Mouse (Mus musculus) spleen, adult 2 months (tissue): ENCODE data around the gene Lyz1. TPM values are rescaled to one million over a fixed set of nuclear protein-coding genes. Genes with fewer than 3 reads are reported as not detected.
"Not testable (repeated sequence)": the region's sequence is repeated elsewhere in the genome, so short reads cannot be mapped to it uniquely, and the experiment has no call there.

Experiments
- DNase-seq, 2 experiments: peaks; one replicate each; pipeline versions ENCODE4 v3.0.0 to v3.0.0-alpha.2; 2012 to 2021; ENCODE audit warnings: low spot score in 2 of 2, low read depth in 1 of 2
- H3K27ac ChIP-seq: fragments of 200-500 bp; 2 replicates; pipeline ENCODE4 v1.5.1; 2012; ENCODE audit warnings: low read length, inconsistent platforms; ENCODE audit not compliant: insufficient read depth
- H3K27me3 ChIP-seq: fragments of 200-500 bp; 2 replicates; pipeline ENCODE4 v1.6.1; 2012; ENCODE audit warnings: mild to moderate bottlenecking, moderate library complexity, low read length, inconsistent platforms; ENCODE audit not compliant: control insufficient read depth, insufficient read depth
- H3K36me3 ChIP-seq: fragments of 200-500 bp; 2 replicates; pipeline ENCODE4 v1.6.1; 2012; ENCODE audit warnings: mild to moderate bottlenecking, low read length, inconsistent platforms; ENCODE audit not compliant: control insufficient read depth, insufficient read depth
- H3K4me1 ChIP-seq: fragments of 200-500 bp; 2 replicates; pipeline ENCODE4 v1.6.1; 2011; ENCODE audit warnings: inconsistent platforms; ENCODE audit not compliant: control insufficient read depth, insufficient read depth, insufficient read length
- H3K4me3 ChIP-seq: fragments of 200-500 bp; 2 replicates; pipeline ENCODE4 v1.5.1; 2011; ENCODE audit warnings: mild to moderate bottlenecking, inconsistent platforms; ENCODE audit not compliant: insufficient read depth, insufficient read length; ENCODE audit errors: extremely low read depth
- CTCF ChIP-seq: fragments of 200-500 bp; IDR thresholded peaks from 2 replicates; pipeline ENCODE4 v1.5.1; 2011; ENCODE audit warnings: mild to moderate bottlenecking, inconsistent platforms; ENCODE audit not compliant: insufficient read depth, insufficient read length, insufficient replicate concordance; ENCODE audit errors: extremely low read depth
- POLR2A ChIP-seq: fragments of 200-500 bp; IDR thresholded peaks from 2 replicates; pipeline ENCODE4 v1.6.1; 2011; ENCODE audit warnings: low read depth, low read length, inconsistent platforms
- WGBS: fragments of 180-500 bp; shearing (Covaris S2); methylation state at CpG from one replicate; pipeline ENCODE4 v1.1.7; 2018; 5-methylcytosine and 5-hydroxymethylcytosine counted together
- polyA plus RNA-seq: library from polyadenylated mRNA; depleted of rRNA; stranded (reverse); fragments of >200 nt; gene quantifications from 2 replicates; pipeline ENCODE4 v1.2.3, GENCODE M21; 2012

The Lyz1 gene
- polyA plus RNA-seq, 1 experiment: 6.2 TPM

DNA sequence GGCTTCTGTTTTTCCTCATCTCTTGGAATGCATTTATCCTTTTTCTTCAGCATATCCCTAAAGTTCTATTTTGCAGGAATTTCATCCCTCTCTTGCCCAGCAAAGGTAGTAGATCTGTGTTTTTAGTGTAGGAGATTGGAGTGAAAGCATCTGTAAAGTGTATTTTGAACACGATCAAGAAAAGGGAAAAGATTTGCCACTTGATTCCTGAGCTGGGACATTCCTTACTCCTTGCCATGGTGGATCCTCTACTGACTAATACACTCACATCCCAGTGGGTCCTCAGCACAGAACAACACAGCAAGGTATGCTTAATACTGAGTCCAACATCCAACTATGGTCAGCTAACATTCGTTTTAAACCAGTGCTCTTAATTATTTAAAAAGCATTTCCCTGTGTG is 10.1 kb downstream of the Lyz1 start:
- no peak overlapping the region for H3K4me3 ChIP-seq

DNA sequence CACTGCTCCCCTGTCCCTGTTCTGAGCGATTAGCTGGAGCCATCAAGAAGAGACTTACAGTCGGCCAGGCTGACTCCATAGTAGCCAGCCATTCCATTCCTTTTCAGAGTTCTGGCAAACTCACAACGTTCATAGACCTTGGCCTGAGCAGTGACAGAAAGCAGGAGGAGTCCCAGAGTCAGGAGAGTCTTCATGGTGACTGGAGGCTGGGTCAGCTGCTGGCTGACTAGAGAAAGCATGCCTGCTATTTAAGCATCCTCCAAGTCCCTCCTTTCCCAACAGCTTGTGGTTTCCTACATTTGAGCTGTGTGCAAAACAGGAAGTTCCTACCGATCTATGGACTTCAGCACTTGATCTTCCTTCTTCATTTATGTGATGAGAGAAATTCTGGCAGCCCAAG is 10.6 kb downstream of the Lyz1 start, which contains the start of gene Lyz2:
Lyz2 (minus strand) TSS at position 273 of the 400 bp plus-strand sequence.
- Histone ChIP-seq H3K27ac (no peak within 1 kb of the TSS), H3K4me1 (no peaks in the 10 kb centered on the region), H3K27me3 (no peaks in the 10 kb centered on the region), H3K36me3 (no peaks in the 10 kb centered on the region), H3K4me3 (no peak within 1 kb of the TSS; the same call in 1 of the 2 replicates)
- TF ChIP-seq POLR2A: no peak
- no peak for TF ChIP-seq CTCF
- 10% methylated on average over 4 of the region's 4 CpGs for WGBS
- no peak for DNase-seq

More for the DNA sequence above, 10.1 kb downstream of the Lyz1 start:
- Histone ChIP-seq H3K36me3 (no peaks in the 10 kb centered on the region), H3K27ac (no peak overlapping the region), H3K4me1 (no peaks in the 10 kb centered on the region), H3K27me3 (no peaks in the 10 kb centered on the region)
- DNase-seq: no peak
- 68% methylated on average over 2 of the region's 2 CpGs for WGBS
- TF ChIP-seq POLR2A (no peak), CTCF (no peak)

DNA sequence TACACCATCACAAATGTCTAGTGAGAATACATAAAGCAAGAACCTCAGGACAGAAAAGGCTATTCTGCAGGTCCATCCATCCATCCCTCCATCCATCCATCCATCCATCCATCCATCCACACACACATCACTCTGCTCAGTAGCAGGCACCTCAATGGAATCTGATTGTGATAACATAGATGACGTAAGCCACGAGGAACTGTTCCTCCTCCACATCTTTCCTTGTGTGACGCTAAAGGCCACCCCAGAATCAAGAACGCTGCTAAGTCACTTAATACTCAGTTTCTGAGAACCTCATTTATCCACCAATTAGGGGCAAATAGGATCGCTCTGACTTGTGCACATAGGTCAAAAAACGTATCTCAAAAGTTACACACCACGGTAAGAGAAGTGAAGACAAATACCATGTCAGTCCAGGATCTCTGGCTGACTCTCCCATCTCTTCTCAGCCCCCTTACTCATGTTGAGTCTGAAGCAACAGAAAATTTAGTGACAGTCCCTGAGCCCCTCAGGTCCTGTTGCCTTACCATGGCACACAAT is 11.2 kb downstream of the Lyz1 start:
- Histone ChIP-seq H3K4me1 (no peaks in the 10 kb centered on the region), H3K36me3 (no peaks in the 10 kb centered on the region), H3K27me3 (no peaks in the 10 kb centered on the region), H3K4me3 (no peak overlapping the region; the same call in 1 of the 2 replicates), H3K27ac (no peak overlapping the region)
- WGBS: 62% methylated on average over 7 of the region's 7 CpGs
- DNase-seq: no peak
- TF ChIP-seq CTCF (no peak), POLR2A (no peak)

DNA sequence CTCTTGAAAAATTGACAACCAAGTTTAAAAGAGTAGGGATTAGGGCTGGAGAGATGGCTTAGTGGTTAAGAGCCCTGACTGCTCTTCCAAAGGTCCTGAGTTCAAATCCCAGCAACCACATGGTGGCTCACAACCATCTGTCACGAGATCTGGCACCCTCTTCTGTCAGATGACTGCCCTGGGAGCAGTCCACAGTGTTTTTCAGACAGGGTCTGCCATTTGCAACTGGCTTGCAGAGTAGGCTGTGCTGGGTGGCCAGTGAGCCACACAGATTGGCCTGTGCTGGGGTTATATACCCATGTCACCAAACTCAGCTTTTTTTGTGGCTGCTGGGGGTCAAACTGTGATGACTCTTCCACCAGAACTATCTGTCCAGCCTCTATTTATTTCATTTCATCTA is 12.7 kb downstream of the Lyz1 start:
- H3K27ac ChIP-seq: no peak overlapping the region
- no peaks in the 10 kb centered on the region for H3K27me3 ChIP-seq
- WGBS: 70% methylated on average over 1 of the region's 1 CpGs
- TF ChIP-seq POLR2A: no peak
- no peak for TF ChIP-seq CTCF
- no peaks in the 10 kb centered on the region for H3K4me1 ChIP-seq
- DNase-seq: peak in 1 of 2 experiments; percentile 12
- no peak overlapping the region for H3K4me3 ChIP-seq
- H3K36me3 ChIP-seq: no peaks in the 10 kb centered on the region

DNA sequence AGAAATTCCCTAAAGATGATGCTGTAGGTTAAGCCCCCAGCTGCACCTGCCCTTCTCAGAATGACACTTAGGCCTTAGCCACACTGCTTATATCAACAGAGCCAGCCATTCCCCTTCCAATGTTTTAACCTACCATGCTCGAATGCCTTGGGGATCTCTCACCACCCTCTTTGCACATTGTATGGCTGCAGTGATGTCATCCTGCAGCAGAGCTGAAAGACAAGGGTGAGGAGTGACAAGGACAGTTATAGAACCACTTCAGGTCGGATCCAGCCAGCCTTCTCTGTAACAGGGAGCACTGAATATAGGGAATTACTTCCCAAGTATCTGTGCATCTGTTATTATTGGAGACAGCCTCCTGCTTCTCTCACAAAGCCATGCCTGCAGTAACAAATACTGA is 14.2 kb downstream of the Lyz1 start:
- 83% methylated on average over 2 of the region's 2 CpGs for WGBS
- not testable (repeated sequence) for H3K36me3 ChIP-seq, DNase-seq, H3K4me1 ChIP-seq, H3K27ac ChIP-seq, H3K27me3 ChIP-seq, H3K4me3 ChIP-seq

DNA sequence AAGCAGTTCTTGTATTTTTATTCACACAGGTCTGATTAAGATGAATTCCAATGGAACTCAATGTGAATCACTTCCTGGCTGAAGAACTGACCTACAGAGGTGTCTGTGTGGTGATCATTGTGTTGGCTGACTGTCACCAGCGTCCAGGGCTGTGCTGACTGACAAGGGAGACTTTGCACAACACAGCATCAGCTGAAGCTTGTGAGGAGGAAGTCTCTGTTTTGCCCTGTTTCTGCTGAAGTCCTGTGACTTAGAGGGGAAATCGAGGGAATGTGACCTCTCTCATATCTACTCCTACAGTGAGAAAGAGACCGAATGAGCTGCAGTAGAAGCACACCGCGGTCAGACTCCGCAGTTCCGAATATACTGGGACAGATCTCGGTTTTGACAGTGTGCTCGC is 14.9 kb downstream of the Lyz1 start:
- H3K27ac ChIP-seq, H3K4me1 ChIP-seq: not testable (repeated sequence)
- 90% methylated on average over 9 of the region's 9 CpGs for WGBS

DNA sequence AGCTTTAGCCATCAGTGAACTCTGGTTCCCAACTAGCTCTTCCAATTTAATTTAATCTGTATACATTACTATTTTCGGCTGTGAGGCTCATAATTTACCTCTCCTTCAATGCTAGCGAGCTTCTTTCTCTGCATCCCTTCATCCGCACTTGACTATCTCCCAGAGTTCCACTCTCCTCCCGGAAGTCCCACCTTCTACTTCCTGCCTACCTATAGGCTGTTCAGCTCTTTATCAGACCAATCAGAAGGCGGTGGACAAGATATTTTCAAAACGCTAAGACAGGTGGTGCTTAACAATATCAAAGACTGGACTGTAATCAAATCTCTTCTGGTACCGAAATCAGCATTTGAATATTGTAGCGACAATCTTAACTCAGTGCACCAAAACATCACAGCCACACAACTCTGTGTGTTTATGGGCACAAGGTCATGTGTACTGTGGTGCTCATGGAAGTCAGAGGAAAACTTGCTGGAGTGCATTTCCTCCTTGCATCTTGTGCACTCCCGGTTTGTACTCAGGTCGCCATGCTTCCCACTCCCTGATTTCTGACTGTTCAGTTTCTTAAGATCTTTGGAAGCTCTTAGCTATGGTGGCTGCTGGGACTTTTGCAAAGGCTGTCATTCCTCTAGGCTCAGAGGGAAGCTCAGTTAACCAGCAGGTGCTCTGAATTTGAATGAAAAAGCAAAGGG is 16.8 kb downstream of the Lyz1 start:
- H3K4me3 ChIP-seq: no peak overlapping the region
- no peak for TF ChIP-seq POLR2A
- TF ChIP-seq CTCF: no peak
- H3K27ac ChIP-seq: no peak overlapping the region
- no peak for DNase-seq
- H3K4me1 ChIP-seq: no peaks in the 10 kb centered on the region
- WGBS: 88% methylated on average over 10 of the region's 10 CpGs
- H3K27me3 ChIP-seq: no peaks in the 10 kb centered on the region
- H3K36me3 ChIP-seq: no peaks in the 10 kb centered on the region

More for the DNA sequence above, 14.9 kb downstream of the Lyz1 start:
- DNase-seq, H3K4me3 ChIP-seq, H3K27me3 ChIP-seq, H3K36me3 ChIP-seq: not testable (repeated sequence)

DNA sequence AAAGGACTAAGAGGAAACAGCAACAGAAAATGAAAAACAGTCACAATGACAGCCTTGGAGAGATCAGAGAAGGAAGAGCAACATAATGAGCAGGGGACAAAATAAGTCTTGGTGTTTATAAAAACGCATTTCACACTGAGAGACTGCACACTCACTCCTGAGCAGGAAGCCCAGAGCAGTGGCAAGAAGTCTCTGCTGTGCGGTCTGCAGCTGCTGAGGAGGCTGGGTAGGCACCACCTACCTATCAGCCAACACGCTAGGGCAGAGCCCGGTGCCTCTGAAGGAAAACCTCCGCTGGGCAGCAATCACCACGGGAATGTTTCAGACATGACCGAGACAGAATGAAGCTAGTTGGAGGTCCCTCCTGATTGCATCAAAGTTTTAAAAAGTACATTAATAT is 18.0 kb downstream of the Lyz1 start:
- not testable (repeated sequence) for H3K36me3 ChIP-seq, H3K27me3 ChIP-seq, H3K27ac ChIP-seq, H3K4me3 ChIP-seq, H3K4me1 ChIP-seq, DNase-seq
- 8% methylated on average over 4 of the region's 7 CpGs for WGBS
